Mouse (Mus musculus): ENCODE results near the gene Tor3a.
"Not testable (repeated sequence)": the region's sequence is repeated elsewhere in the genome, so short reads cannot be mapped to it uniquely, and the experiment has no call there.

Gene Tor3a

DNA sequence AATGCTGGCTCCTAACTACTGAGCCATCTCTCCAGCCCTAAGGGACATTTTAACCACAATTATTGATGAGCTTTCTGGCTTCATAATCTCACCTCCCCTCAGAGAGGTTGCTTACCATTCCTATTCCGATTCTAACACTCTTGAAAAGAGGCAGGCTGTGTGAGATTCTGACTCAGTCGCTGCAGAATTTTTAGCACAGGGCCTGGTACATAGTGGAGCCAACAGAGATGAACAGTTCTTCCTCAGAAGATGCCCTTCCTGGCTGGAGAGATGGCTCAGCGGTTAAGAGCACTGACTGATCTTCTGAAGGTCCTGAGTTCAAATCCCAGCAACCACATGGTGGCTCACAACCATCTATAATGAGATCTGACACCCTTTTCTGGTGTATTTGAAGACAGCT is 2.2 kb downstream of the Tor3a start:
- no peak for DNase-seq (ENCODE audit: low spot score in 2 of 2)

DNA sequence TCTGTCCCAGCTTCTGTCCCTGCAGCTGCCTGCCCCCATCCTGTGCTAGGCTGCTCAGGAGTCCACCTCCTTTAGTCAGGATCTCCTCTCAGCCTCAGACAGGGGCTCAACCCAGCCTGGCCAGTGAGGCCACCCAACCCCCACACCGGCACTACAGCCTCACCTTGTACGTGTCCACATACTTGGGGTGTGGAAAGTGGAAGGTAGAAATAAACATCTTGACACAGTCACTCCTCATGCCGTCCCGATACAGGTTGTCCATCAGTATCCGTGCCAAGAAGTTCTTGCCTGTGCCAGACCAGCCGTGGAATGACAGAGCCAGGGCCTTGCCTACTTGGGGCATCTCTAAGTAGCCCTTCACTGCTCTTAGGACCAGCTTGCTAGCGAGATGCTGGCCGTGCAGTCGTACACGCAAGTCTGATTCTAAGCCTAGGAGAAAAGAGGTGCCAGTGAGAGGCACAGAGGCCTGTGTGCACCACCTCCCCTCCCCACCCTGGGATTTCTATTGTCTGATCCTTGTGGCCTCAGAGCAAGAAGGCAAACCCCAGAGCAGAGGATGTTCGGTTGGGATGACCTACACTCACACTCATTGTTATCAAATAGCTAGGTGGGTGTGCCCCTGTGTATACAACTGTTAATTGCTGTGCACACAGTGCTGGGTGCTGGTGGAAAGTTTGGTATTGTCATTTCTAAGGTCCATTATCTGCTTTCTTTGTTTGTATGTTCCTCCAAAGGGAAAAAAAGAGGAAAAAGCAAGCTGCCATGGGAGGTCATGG is 4.8 kb downstream of the Tor3a start:
- no peak for DNase-seq (ENCODE audit: low spot score in 2 of 2)

DNA sequence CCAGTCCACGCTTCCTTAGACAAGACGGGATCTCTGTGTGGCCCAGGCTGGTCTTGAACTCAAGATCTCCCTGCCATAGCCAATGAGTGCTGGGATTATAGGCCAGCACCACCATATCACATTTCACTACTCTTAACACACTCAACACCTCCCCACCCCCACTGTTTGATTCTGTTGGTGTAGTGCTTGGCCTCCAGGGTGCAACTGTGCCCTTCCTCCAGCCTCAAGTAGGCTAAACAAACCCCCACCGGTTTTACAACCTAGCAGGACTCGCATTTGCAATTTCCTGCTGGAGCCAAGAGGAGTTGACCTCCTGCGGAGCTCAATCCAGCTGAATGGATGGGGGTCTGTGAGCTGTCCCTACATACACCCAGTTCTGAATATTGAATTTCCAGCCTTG is 5.6 kb downstream of the Tor3a start:
- DNase-seq (ENCODE audit: low spot score in 2 of 2) = no peak

DNA sequence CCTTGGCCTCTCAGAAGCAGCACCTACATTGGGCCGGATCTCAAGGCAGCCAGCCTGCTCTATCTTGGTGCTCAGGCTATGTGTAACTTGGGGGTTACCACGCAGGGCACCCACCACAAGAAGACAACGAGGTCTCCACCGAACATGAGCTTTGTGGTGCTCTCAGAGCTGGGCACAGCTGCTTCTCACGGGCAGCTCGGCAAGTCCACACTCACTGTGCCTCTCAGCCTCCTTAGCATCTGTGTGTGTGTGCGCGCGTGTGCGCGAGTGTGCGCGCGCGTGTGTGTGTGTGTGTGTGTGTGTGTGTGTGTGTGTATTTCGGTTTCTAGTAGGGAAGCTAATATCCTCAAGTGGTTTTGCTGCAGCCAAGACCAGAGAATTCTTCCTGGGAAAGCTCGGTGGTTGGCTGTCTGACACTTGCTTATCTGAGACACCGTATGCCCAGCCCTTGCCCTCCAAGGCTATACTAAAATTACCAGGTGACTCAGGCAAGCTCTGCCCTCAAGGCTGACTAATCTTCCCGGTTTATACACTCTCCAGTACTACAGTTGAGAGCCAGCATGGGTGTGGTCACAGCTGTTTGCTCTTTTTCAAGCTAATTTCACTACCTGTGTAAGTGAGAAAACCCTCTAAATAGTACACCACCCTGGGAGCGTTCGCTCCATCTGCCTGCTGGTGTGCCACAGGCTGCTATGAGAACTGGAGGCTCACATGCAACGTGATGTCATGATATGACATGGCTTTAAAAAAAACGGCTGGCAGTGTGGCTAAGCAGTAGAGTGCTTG is 6.8 kb downstream of the Tor3a start:
- DNase-seq (ENCODE audit: low spot score in 2 of 2) = no peak

DNA sequence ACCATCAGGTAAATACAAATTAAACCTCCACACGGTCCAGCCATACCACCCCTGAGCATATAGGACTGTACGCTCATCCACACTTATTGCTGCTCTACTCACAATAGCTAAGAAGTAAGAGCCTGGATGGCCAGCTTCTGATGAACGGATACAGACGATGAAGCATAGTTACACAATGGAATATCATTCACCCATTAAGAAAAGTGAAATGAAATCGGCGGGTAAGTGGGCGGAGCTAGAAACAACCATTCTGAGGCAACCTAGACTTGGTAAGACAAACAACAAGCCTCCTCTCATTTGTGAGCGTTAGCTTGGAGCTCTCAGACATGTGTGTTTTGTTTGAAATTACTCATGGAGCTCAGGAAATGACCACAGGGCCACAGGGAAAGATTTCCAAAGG is 8.4 kb downstream of the Tor3a start:
- no peak for DNase-seq (ENCODE audit: low spot score in 2 of 2)

DNA sequence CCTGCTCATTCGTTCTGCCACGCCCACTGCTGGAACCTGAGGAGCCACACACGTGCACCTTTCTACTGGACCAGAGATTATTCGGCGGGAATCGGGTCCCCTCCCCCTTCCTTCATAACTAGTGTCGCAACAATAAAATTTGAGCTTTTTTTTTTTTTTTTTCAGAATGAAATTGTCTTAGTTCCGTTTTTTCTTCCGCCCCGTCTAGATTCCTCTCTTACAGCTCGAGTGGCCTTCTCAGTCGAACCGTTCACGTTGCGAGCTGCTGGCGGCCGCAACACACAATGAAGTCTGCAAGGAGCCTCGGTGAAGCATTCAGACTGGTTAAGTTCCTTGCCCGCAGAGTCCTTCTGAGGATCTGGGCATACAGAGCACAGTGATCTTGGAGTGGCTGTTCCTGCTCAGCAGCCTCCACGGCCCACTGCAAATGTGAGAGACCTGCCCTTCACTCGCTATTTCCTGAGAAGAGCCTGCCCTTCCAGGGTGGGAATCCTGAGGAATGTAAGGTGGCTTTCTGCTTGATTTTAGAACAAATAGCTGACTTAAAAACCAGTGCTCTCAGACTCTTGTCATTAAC is 13.4 kb downstream of the Tor3a start:
- not testable (repeated sequence) for DNase-seq (ENCODE audit: low spot score in 2 of 2)

DNA sequence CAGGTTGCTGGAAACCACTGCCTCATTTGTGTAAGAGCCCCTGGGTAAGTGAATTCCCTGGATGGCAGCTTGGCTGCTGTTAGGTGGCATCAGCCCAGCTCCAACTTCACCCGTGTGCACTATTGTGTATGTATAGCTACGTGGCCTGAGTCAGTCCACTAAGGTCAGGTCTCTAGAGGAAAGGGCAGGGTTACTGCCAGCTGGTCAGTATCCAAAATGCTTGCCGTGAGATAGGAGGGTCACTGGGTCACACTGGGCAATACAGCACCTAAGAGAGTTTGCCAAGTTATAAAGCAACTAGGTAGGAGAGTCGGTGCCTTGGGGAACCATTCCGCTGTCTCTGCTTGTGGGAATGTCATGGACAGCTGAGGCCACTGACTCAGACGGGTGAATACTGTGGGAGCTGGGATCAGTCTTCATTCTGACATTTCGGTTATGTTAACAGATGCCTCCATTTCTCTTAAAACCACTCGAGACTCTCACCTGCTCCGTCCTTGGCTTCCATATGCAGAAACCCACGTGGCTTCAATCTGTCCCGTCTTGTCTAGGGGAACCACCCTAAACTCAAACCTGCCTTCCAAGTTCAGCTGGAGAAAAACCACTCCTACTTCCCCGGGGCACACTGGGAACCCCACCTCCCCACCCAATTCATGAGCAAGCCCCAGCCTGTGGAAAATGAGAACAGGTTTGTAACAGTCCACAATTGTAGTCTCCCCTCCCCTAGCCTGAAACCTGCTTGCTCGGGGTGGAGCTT is 14.1 kb downstream of the Tor3a start:
- DNase-seq (ENCODE audit: low spot score in 2 of 2) = no peak

DNA sequence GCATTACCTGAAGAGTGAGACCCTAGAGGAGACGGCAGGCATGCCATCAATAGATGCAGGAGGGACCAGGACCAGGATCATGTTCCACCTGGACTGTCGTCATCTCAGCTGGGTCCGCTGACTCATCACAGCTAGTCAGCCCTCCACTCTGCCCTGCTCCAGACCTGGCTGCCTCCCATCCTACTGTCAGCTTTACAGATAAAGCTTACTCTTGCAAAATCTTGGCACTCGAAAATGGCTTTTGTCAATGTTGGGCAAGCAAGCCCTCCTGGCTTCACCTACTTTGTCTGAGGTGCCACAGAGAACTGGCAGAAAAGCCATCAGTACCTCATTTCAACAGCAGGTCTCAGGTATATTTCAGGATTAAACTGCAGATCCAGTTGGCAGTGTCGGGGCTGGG is 15.5 kb downstream of the Tor3a start:
- DNase-seq (ENCODE audit: low spot score in 2 of 2) = no peak

DNA sequence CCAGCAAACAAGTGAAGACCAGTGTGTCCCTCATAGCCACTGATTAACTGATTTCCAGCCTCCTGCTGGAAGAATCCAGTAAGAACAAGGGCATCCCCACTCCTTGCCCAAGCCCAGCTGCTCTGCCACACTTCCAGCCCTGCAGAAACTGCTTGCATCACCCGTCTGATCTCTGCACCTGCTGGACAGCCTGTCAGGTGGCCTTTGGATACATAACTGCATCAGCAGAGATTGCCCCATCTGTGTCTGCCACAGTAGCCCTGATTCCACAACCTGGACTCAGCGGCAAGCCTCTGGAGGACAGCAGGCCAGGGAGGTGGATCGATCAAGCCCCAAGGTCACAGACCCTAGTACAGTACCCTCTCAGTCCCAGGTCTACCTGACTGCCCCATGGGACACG is 16.6 kb downstream of the Tor3a start:
- no peak for DNase-seq (ENCODE audit: low spot score in 2 of 2)

DNA sequence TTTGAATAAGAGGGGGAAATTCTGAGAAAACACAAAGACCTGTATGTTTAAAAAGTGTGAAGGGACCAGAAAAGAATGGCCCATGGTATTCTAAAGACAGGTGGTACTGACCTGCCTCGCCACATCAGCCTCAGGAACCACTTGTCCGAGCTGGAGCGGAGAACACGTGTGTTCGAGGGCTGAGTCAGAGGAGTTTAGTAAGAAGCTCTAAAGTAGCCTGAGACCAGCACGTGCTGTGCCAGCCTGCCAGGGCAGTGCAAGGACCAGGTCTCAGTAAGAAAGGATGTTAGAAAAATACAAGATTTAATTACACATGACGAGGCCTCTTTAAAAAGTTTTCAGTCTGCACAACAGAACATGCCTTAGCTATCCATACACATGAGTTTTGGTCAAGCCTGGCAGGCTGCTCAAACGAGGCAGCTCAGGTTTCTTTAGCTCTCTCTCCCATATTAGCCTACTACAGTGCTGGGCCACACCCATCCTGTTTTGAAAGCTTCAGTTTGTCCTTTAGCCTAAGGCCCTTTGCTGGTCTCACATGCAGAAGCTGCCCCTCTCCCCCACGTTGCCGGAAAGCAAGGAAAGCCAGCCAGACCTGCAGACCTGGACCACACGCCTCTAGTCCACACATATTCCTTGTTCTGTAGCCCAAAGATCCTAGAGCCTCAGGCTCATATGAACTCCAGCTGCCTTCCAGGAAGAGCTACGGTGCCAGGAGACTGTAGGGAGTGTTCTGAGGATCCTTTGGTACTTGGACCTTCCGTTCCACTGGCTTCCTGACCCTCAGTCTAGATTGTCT is 19.2 kb downstream of the Tor3a start:
- no peak for DNase-seq (ENCODE audit: low spot score in 2 of 2)

DNA sequence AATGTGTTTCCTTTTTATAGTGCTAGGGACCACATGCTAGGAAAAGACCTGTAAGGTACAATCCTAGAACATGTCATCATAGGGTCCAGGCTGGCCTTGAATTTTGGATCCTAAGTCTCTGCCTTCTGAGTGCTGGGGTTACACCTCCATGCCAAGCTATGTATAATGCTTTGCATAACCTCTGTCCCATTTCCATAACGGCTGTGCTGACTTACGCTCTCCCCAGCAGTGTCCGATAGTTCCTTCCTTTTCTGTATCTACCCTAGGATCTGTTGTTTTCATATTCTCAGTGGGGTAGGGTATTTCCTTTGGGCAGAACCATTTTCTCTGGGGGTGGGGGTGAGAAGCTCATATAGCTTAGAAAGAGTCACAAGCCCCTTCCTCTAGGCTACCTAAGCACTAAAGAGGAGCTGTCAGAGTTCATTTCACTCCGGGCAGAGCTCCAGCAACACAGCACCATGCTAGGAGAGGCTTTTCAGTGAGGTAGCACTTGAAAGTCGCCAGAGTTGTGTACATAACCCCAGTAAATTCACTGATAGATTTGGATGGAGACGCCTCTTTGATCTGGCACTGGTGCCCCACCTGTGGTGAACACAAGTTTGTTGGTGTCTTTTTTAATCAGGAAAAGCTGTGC is 21.9 kb downstream of the Tor3a start:
- no peak for DNase-seq (ENCODE audit: low spot score in 2 of 2)

DNA sequence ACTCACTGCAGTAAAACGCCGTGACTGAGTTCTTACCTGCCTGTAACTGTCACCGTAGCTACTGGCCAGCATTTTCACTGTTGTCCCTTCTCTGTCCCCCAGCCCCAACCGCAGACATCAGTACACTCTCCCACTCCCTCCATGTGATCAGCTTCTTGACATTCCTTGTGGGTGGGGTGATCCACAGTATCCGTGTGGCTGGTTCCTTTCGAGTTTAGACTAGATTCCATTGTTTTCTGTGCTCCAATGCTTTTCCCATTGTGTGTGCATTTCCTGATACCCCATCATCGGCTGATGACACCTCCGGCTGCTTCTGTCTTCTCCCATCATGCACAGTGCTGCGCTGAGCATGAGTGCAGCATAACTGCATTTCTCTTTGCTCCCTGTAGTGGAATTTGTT is 23.5 kb downstream of the Tor3a start:
- DNase-seq (ENCODE audit: low spot score in 2 of 2) = no peak

DNA sequence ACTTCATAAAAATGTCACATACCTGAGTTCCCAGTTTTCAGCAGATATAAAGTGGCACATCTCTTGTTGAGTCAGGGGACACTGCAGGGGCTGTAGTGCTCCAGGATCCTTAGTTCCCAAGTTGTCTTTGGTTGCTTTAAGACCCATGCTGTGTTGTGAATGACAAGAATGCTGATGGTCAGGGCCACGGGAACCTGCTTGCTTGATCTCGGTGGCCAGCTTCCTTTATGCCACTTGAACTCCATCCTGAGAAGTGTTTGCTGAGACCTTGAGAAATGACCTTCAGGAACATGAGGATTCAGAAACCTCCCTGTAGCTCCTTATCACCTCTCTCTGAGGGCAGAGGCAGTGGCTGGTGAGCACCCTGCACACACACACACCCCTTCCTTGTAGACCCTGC is 25.5 kb downstream of the Tor3a start:
- no peak for DNase-seq (ENCODE audit: low spot score in 2 of 2)

DNA sequence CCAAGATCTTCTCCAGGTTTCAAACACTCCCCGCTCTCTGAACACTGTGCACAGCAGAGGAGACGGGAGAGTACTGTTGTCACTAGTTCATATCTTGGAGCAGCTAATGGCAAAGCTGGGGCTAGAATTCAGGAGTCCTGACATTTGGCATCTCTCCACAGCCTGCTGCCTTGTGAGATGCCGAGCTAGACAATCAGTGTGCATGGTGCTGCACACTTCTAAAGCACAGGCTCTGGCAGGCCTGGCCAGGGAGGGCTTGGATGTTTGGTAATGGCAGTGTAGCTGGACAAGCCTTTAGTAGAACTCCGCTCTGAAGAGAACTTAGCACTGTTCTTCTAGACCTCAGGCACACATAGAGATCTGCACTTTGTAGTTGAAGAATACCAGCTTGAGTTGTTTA is 28.2 kb downstream of the Tor3a start:
- DNase-seq (ENCODE audit: low spot score in 2 of 2) = no peak

DNA sequence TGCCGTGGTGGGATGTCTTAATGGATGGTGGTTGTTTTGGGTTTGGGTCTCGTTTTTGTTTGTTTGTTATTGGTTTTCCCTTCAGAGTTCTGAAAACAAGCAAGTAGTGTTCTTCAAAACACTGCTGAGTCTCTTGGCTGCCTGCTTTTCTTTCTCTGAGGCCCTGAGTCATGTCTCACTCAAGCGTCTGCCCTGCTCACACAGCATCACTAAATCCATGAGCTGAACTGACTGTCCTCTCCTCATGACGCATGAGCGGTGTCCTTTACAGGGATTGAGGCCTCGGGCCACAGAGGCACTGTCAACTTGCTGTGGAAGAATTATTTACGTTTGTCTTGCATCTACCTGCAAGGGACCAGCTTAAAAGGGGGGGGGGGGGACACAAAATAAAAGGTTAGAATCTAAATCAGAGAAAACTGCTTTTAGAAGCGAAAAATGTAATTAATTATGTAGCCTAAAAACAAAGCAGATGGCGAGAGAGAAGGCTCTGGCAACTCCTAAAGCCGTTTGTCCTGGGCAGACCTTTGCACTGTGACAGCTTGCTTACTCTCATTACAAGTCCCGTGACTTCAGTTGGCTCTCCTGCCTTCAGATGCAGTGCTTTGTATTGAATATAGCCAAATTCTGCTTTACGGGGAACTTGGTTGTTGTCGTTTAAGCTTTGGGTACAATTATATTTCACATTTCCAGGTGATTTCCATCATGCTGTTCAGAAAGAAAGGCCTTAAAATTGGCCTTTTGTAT is 29.2 kb downstream of the Tor3a start:
- DNase-seq (ENCODE audit: low spot score in 2 of 2) = no peak

DNA sequence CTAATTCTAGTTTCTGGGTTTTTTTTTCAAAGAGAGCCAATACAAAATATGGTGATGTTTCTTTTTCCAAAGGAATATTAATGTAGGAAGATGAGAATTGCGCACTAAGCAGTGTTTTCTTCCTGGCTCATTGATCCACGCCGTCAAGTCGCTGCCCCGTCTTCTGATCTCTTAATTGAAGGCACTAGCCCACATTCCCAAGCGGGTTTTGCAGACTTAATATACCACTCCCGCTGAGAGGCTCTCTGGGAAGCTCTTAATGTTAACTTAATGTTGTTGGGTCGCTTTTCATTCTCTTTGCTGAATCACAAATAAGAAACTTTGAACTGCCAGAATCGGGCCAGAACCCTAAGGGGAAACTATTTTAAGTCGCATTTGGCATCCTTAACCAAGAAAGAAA is 30.1 kb downstream of the Tor3a start:
- DNase-seq (ENCODE audit: low spot score in 2 of 2) = no peak

DNA sequence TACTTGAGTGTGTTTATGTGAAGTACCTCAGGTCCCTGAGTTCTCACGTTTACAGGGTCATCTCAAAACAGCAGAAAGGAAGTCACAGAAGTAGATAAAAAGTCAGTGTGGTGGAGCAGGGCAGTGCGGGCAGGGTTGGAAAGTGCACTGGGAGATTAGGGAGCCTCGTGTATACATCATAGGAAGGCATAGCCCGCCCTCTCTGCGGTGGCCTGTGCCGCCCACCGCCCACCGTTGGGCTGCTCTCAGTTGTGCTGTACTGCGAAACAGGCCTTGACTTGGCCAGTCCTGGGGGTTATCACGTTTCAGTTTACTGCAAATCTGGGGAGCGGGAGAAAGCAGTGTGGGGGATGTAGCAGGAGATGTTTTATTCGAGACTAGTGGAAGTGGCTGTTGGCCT is 31.3 kb downstream of the Tor3a start:
- no peak for DNase-seq (ENCODE audit: low spot score in 2 of 2)

DNA sequence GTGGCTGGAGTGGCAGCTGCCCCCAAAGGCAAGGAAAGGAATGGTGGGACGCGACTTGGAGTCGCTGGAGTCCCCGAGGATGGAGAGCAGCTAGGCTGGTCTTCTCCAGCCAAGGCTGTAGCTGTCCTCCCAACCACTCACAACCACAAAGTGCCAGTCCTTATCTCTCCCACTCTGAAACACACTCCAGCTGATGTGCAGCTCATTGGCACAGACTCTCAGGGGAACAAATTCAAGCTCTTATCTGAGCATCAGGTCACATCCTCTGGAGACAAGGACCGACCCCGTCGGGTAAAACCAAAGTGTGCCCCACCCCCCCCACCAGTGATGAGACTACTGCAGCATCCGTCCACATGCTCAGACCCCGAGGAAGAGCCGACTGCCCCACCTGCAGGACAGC is 32.3 kb downstream of the Tor3a start:
- DNase-seq (ENCODE audit: low spot score in 2 of 2) = no peak

DNA sequence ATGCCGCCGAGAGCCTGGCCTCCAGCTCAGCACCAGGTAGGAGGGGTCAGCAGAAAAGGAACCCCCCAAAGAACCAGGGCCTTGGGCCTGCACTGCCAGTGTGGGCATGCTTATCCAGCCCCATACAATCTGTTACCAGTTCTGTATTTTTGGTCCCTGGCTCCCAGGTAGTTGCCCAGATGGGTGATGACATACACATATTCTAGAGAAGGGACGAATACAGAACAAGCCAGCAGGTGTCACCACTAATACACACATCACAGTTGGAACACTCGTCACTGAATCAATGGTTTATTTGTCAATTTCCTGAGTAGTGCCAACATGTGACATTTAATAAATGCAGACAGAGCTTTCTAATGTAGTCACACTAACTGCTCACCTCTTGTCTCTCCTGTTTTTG is 33.6 kb downstream of the Tor3a start:
- DNase-seq (ENCODE audit: low spot score in 2 of 2) = no peak

DNA sequence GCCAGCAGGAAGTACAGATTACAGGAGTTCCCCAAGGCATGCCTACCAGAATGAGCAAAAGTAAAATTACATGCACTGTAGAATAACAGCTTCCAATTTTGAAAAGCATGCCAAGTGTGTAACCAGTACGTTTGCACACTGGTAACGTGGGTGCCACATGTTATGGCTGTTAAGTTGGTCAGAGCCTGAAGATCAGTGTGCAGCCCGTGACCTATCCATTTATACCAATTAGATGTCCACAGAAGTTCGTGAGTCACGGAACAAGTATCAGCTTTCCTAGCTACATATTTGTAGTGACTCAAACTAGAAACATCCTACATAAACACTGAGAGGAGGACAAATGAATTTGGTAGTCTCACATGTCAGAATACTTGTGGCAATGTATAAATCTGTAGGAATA is 34.7 kb downstream of the Tor3a start:
- DNase-seq (ENCODE audit: low spot score in 2 of 2) = no peak
